Mouse (Mus musculus) limb, embryonic 15.5 days (tissue): ENCODE measurements around the gene Prdm12. TPM values are rescaled to one million over a fixed set of nuclear protein-coding genes. Genes with fewer than 3 reads are reported as not detected.

Experiments
- ATAC-seq: fragments of 200-750 bp; cut with Nextera tagmentation; 2 replicates; pipeline ENCODE4 v1.8.0; 2017; ENCODE audit warnings: low read depth, moderate TSS enrichment; ENCODE audit not compliant: insufficient number of reproducible peaks, low FRiP score, low TSS enrichment
- H3K27ac ChIP-seq: fragments of 300-500 bp; sonication (generic); 2 replicates; pipeline ENCODE4 v1.5.1; 2015; ENCODE audit warnings: moderate library complexity, mild to moderate bottlenecking, inconsistent platforms
- H3K27me3 ChIP-seq: fragments of 300-500 bp; sonication (generic); 2 replicates; pipeline ENCODE4 v1.6.1; 2015; ENCODE audit warnings: inconsistent platforms
- H3K36me3 ChIP-seq: fragments of 300-500 bp; sonication (generic); 2 replicates; pipeline ENCODE4 v1.6.1; 2015; ENCODE audit warnings: inconsistent platforms
- H3K4me1 ChIP-seq: fragments of 300-500 bp; sonication (generic); 2 replicates; pipeline ENCODE4 v1.6.1; 2015; ENCODE audit warnings: inconsistent platforms
- H3K4me2 ChIP-seq: fragments of 300-500 bp; sonication (generic); 2 replicates; pipeline ENCODE4 v1.6.1; 2015; ENCODE audit warnings: mild to moderate bottlenecking, inconsistent platforms
- H3K4me3 ChIP-seq: fragments of 300-500 bp; sonication (generic); 2 replicates; pipeline ENCODE4 v1.5.1; 2015; ENCODE audit warnings: mild to moderate bottlenecking, inconsistent platforms
- H3K9ac ChIP-seq: fragments of 300-500 bp; sonication (generic); 2 replicates; pipeline ENCODE4 v1.6.1; 2015; ENCODE audit warnings: inconsistent platforms
- H3K9me3 ChIP-seq: fragments of 300-500 bp; sonication (generic); 2 replicates; pipeline ENCODE4 v1.6.1; 2016; ENCODE audit warnings: inconsistent platforms
- WGBS: fragments of 180-500 bp; shearing (Covaris S2); methylation state at CpG from one replicate; pipeline ENCODE4 v1.1.7; 2015; 5-methylcytosine and 5-hydroxymethylcytosine counted together
- polyA plus RNA-seq: library from polyadenylated mRNA; unstranded; fragments of >200 nt; fragmentation: Nextera tagmentation; extraction: Ambion mirVana; gene quantifications from 2 replicates; pipeline ENCODE4 v1.2.1, GENCODE M21; 2015

The Prdm12 gene
- polyA plus RNA-seq, 1 experiment from 2014 or later: not detected

DNA sequence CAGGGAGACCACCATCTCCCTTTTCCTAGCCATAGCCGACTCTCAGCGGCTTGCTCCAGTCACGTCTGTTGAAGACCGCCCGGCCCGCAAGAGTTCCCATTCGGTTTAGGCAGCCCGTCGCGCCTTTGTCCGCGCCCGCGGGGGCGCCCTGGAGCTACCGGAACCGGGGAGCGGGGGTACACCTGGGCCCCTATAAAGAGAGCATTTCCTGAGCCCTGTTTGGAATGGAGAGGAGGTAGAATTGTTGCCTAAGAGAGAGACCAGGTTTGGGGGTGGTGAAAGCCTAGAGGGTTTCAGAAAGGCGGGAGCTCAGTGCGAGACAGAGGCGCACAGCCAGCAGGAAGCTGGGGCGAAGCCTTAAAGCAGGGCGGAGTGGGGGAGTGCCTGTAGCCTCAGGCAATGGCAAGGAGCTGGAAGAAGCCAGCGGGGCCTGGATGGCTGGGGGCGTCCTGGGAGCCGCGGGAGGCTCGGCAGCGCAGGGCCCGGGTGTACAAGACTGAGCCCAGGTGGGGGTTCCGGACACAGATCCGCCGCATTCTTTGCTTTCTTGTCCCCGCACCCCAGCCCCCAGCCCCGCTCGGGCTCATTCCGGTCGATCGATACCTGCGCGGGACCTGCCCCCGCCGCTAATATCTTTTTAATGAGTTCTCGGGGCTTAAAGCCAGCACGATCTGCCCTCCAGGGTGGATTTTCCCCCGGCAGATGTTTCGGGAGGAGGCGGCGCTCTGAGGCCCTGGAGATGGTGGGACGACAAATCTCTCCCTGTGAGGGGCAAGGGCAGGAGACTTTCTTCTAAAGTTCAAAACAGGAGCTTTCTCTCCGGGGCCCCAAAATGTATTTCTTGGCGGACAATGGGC lies 4.3 kb upstream of the Prdm12 start:
- H3K9ac ChIP-seq: no peak overlapping the region

GRCm38 (mm10) chr2:31636138-31636741 lies 3.6 kb upstream of the Prdm12 start:
- H3K36me3 ChIP-seq: no peaks in the 10 kb centered on the region
- peaks cover 99% of the 10 kb centered on the region for H3K27me3 ChIP-seq
- ATAC-seq: no peak
- H3K9me3 ChIP-seq: no peaks in the 10 kb centered on the region
- 1% methylated on average over 48 of the region's 48 CpGs for WGBS
- H3K9ac ChIP-seq: no peak overlapping the region
- peak overlapping the region; percentile 46 for H3K4me2 ChIP-seq
- peaks cover 56% of the 10 kb centered on the region for H3K4me1 ChIP-seq
- peak overlapping the region; percentile 28 for H3K4me3 ChIP-seq
- H3K27ac ChIP-seq: no peak overlapping the region

More for the DNA sequence above, 4.3 kb upstream of the Prdm12 start:
- Histone ChIP-seq H3K4me2 (peak overlapping the region; percentile 46), H3K4me3 (peak overlapping the region; percentile 28), H3K36me3 (no peaks in the 10 kb centered on the region), H3K4me1 (peaks cover 49% of the 10 kb centered on the region), H3K27me3 (peaks cover 98% of the 10 kb centered on the region), H3K9me3 (no peaks in the 10 kb centered on the region), H3K27ac (no peak overlapping the region)
- WGBS: 1% methylated on average over 52 of the region's 52 CpGs
- ATAC-seq: no peak

DNA sequence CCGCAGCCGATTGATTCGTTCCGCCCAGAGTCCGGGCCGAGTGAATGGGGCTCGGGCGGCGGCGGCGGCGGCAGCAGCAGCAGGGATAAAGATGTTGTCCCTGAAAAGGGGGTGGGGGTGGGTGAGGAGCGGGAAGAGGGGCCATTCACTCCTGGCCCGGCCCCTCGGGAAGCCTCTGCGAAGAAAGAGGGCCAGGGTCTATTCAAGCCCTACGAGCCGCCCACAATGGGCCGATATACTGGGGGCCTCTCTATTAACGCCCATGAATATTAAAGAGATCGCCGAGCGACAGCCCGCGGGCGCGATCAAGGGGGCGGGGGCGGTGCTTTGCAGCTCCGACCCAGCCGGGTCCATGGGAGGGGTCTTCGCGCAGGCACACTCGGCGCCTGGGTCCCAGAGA lies 3.1 kb upstream of the Prdm12 start:
- H3K4me1 ChIP-seq: peaks cover 57% of the 10 kb centered on the region
- ATAC-seq: no peak
- under 1% methylated on average over 35 of the region's 35 CpGs for WGBS
- H3K4me2 ChIP-seq: peak overlapping the region; percentile 46
- no peaks in the 10 kb centered on the region for H3K9me3 ChIP-seq
- H3K4me3 ChIP-seq: peak overlapping the region; percentile 28
- peaks cover 99% of the 10 kb centered on the region for H3K27me3 ChIP-seq
- H3K36me3 ChIP-seq: no peaks in the 10 kb centered on the region
- H3K27ac ChIP-seq: no peak overlapping the region
- no peak overlapping the region for H3K9ac ChIP-seq

DNA sequence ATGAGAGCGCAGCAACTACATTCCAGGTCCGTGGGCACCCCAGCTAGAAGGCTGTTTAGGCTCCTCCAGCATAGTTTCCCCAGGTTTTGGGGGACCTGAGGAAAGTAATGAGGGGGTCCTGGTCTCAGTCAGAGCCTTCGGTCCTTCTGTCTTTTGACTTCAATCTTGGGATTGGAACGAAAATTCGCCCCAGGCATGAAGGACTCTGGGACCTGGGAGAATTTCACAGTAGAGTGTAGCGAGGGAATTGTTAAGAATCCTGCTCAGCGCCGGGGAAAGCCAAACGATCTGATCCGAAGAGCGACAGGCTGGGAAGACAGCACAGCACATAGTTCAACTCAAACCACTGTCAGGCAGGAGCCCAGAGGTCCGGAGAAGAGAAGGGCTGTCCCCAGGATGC lies 2.5 kb upstream of the Prdm12 start:
- 2% methylated on average over 12 of the region's 12 CpGs for WGBS
- Histone ChIP-seq H3K9me3 (no peaks in the 10 kb centered on the region), H3K9ac (no peak overlapping the region), H3K27me3 (peaks cover 100% of the 10 kb centered on the region), H3K4me3 (peak overlapping the region; percentile 28; the same call in 1 of the 2 replicates), H3K4me1 (peaks cover 60% of the 10 kb centered on the region), H3K36me3 (no peaks in the 10 kb centered on the region), H3K4me2 (peak overlapping the region; percentile 46; the same call in 1 of the 2 replicates), H3K27ac (no peak overlapping the region)
- ATAC-seq: no peak

GRCm38 (mm10) chr2:31637807-31638206 lies 2.0 kb upstream of the Prdm12 start:
- no peak overlapping the region for H3K9ac ChIP-seq
- under 1% methylated on average over 22 of the region's 22 CpGs for WGBS
- peaks cover 100% of the 10 kb centered on the region for H3K27me3 ChIP-seq
- H3K27ac ChIP-seq: no peak overlapping the region
- 0 out of 2 replicates have a peak overlapping the region, but pooled peaks have one; percentile 0 for H3K4me2 ChIP-seq
- no peaks in the 10 kb centered on the region for H3K36me3 ChIP-seq
- no peak for ATAC-seq
- H3K4me3 ChIP-seq: no peak overlapping the region
- no peaks in the 10 kb centered on the region for H3K9me3 ChIP-seq
- H3K4me1 ChIP-seq: peaks cover 60% of the 10 kb centered on the region

DNA sequence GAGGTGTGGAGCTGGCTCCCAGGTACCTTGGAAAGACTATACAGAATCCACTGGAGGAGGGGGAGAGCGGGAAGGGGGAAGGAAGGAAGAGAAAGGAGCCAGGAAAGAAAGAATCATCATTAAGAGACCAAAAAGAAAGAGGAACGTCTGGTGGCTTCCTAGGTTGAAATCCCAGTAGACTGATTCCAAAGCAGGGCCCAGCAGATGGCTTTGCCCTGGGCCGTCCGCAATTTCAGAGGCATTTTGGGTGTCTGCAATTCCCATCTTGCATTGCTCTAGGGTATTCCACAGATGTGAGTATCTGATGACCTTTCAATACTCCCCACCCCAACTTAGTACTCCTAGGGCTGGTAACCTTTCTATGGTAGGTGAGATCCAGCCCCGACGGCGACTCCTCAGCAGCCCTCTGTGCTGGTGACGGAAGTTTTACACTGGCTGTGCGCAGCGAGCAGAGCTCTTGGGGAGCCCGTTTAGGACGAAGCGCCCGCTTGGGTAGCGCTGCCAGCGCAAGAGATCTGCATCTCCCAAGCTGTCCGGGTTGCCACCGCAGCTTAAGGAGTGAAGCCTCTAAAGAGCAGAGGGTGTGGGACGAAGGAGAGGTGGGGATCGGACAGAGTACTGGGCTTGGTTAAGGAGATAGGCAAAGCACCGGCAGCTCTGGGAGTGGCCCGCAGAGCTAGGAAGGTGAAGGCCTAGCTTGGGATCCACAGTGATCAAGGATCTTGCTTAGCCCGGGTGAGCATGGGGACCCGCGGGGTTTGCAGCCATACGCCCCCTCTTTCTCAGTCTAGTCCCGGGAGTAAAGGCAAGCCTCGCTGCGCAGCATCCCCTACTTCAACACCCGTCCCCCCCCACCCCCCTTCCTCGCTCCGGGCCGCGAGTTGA lies 1.0 kb upstream of the Prdm12 start:
- Histone ChIP-seq H3K9ac (no peak overlapping the region), H3K4me2 (no peak overlapping the region), H3K4me3 (no peak overlapping the region), H3K9me3 (no peaks in the 10 kb centered on the region), H3K27ac (no peak overlapping the region), H3K36me3 (no peaks in the 10 kb centered on the region), H3K4me1 (peaks cover 60% of the 10 kb centered on the region), H3K27me3 (peaks cover 100% of the 10 kb centered on the region)
- WGBS: 3% methylated on average over 33 of the region's 34 CpGs
- no peak for ATAC-seq

DNA sequence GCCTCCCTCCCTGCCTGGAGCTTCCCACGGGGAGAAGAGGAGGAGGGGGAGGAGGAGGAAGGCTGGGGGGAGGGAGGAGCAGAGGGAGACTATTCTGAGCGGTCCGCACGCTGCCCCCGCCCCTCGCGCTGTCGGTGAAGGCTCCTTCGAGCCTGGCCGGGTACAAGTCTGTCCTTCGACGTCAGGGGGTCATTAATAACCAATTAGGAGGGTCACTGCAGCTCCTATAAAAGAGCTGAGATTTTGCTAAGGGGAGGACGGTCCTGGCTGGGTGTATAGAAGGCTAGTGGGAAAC lies 424 bp upstream of the Prdm12 start:
- no peaks in the 10 kb centered on the region for H3K36me3 ChIP-seq
- H3K4me1 ChIP-seq: peaks cover 60% of the 10 kb centered on the region
- no peak for ATAC-seq
- H3K9me3 ChIP-seq: no peaks in the 10 kb centered on the region
- no peak overlapping the region for H3K4me3 ChIP-seq
- no peak overlapping the region for H3K4me2 ChIP-seq
- under 1% methylated on average over 13 of the region's 13 CpGs for WGBS
- H3K27me3 ChIP-seq: peaks cover 100% of the 10 kb centered on the region
- H3K27ac ChIP-seq: no peak overlapping the region
- H3K9ac ChIP-seq: no peak overlapping the region

DNA sequence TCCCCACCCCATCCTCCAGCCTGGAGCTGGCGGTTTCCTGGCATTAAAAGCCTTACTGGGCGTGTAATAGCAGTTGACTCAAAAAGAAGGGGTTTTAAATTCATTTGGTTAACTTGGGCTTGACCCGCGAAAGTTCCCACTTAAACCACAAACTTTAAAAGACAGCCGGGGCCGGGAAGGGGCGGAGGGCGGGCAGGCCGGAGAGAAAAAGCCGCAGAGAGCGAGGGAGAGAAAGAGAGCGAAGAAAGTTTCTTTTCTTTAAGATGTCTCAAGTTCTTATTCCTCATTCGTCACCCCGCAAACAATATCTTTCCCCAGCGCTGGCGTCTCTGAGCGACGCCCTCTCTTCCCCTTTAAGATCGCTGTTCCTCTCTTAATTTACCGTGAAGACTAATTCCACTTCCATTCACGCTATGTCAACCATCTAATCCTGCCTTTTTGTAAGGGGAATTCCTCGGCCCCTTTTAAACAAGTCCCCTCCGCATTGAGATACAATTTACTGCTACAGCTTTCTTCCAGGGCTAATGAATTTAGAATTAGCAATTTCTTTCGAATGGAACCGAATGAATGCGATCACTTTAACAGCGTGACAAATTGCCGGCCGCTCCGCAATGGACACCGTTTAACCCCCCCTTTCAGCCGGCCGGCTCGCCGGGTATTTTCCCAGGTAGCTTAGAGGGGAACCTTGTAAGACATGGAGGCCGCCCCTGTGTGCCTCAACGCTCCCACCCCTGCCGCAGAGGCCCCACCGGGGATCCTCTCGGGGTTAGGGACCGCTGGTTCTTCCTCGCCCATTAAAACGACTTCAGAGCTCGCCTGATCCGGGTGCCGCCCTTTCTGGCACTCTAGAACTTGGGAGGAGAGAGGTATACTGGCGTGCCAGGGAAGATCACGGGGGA lies 1.0 kb downstream of the Prdm12 start:
- no peak for ATAC-seq
- Histone ChIP-seq H3K27me3 (peaks cover 100% of the 10 kb centered on the region), H3K9ac (no peak overlapping the region), H3K9me3 (no peaks in the 10 kb centered on the region), H3K27ac (no peak overlapping the region), H3K4me2 (peak overlapping the region; percentile 19; the same call in 1 of the 2 replicates), H3K36me3 (no peaks in the 10 kb centered on the region), H3K4me1 (peaks cover 51% of the 10 kb centered on the region), H3K4me3 (peak overlapping the region; percentile 3; the same call in 1 of the 2 replicates)
- WGBS: 1% methylated on average over 48 of the region's 48 CpGs

GRCm38 (mm10) chr2:31641508-31641830 lies 1.6 kb downstream of the Prdm12 start:
- WGBS: 1% methylated on average over 11 of the region's 11 CpGs
- Histone ChIP-seq H3K36me3 (no peaks in the 10 kb centered on the region), H3K9ac (no peak overlapping the region), H3K4me1 (peaks cover 45% of the 10 kb centered on the region), H3K27me3 (peaks cover 100% of the 10 kb centered on the region), H3K9me3 (no peaks in the 10 kb centered on the region), H3K4me3 (no peak overlapping the region), H3K4me2 (no peak overlapping the region), H3K27ac (no peak overlapping the region)
- ATAC-seq: no peak

DNA sequence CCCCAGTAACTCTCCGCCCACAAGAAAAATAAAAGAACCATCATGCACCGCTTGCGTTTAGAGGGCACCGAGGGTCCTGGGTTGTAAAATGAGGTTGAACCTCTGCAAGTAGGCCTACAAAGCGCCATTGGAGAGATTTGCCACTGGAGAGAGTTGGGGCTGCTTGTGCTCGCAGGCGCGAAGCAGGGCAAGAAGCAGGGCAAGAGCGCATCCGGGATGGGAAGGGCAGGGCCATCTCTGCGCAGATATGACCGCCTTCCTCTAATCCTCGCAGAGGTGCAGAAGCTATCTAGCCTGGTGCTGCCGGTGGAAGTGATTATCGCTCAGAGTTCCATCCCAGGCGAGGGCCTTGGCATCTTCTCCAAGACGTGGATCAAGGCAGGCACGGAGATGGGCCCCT lies 2.1 kb downstream of the Prdm12 start:
- Histone ChIP-seq H3K4me1 (peaks cover 41% of the 10 kb centered on the region), H3K4me3 (no peak overlapping the region), H3K9ac (no peak overlapping the region), H3K9me3 (no peaks in the 10 kb centered on the region), H3K27ac (no peak overlapping the region), H3K36me3 (no peaks in the 10 kb centered on the region), H3K4me2 (no peak overlapping the region), H3K27me3 (peaks cover 100% of the 10 kb centered on the region)
- 3% methylated on average over 18 of the region's 18 CpGs for WGBS
- no peak for ATAC-seq
